ENCODE assay signal across 8 mouse cellular contexts in genomic region chr2:72149059-72149458, GRCm38 (mm10).
DNase-seq lines count a peak whose midpoint lies in the region; ATAC-seq lines count a peak whose summit lies in the region.
"Had no signal": no experiment of that assay in that cellular context is flagged by ENCODE, and none has a peak within 500 bp of the region (broad histone marks: within the 10 kb centered on the region; RNA-seq: fewer than 3 reads in every experiment).

No protein-coding gene starts in this region.

- no peak overlapping the region for H3K27ac ChIP-seq in midbrain, embryonic 10.5 days (replicated peaks)
- no peak overlapping the region for H3K27ac ChIP-seq in midbrain, embryonic 13.5 days
- no peak overlapping the region for H3K27ac ChIP-seq in limb, embryonic 11.5 days (replicated peaks; ENCODE audit: low read depth, low read length)
- H3K27ac ChIP-seq: midbrain, embryonic 12.5 days had no signal

- peaks cover 15% of the 10 kb centered on the region; the same call in 1 of the 2 replicates for H3K4me1 ChIP-seq in midbrain, embryonic 10.5 days
- peaks cover 5% of the 10 kb centered on the region; the same call in 1 of the 2 replicates for H3K4me1 ChIP-seq in midbrain, embryonic 13.5 days (replicated peaks)
- no peaks in the 10 kb centered on the region for H3K4me1 ChIP-seq in limb, embryonic 11.5 days (ENCODE audit: control insufficient read depth, insufficient read depth, low read length)

- H3K9ac ChIP-seq in midbrain, embryonic 13.5 days (replicated peaks) = no peak overlapping the region
- H3K9ac ChIP-seq in limb, embryonic 11.5 days (ENCODE audit: low read length) = no peak overlapping the region
- H3K9ac ChIP-seq: midbrain, embryonic 12.5 days had no signal

- no peak overlapping the region for H3K4me3 ChIP-seq in midbrain, embryonic 10.5 days
- no peak overlapping the region for H3K4me3 ChIP-seq in midbrain, embryonic 13.5 days (replicated peaks)
- no peak overlapping the region for H3K4me3 ChIP-seq in limb, embryonic 11.5 days (ENCODE audit: low read depth, low read length)
- H3K4me3 ChIP-seq: midbrain, embryonic 12.5 days had no signal

- no peak for ATAC-seq in midbrain, embryonic 13.5 days
- no peak for ATAC-seq in limb, embryonic 11.5 days (ENCODE audit: insufficient number of reproducible peaks, low FRiP score, low TSS enrichment, low read depth)

- no peaks in the 10 kb centered on the region for H3K36me3 ChIP-seq in midbrain, embryonic 10.5 days
- H3K36me3 ChIP-seq in midbrain, embryonic 13.5 days = no peaks in the 10 kb centered on the region
- H3K36me3 ChIP-seq in limb, embryonic 11.5 days (ENCODE audit: control insufficient read depth, insufficient read depth, low read length) = no peaks in the 10 kb centered on the region
- H3K36me3 ChIP-seq: midbrain, embryonic 12.5 days had no signal

- DNase-seq in midbrain, embryonic 10.5 days (ENCODE audit: low spot score) = peak; percentile 48
- DNase-seq in T-cell, adult 2 months (ENCODE audit: low spot score) = peak; percentile 70
- peak; percentile 65 for DNase-seq in cerebellum, adult 8-10 months
- peak; percentile 72 to 80 for DNase-seq in heart, postnatal 36 days
- peak; percentile 83 for DNase-seq in limb, embryonic 11.5 days (ENCODE audit: low spot score)
- peak; percentile 92 for DNase-seq in right cerebral cortex, postnatal 4 days

- H3K9me3 ChIP-seq in midbrain, embryonic 10.5 days (replicated peaks) = no peaks in the 10 kb centered on the region
- H3K9me3 ChIP-seq in midbrain, embryonic 13.5 days = no peaks in the 10 kb centered on the region
- H3K9me3 ChIP-seq in limb, embryonic 11.5 days (ENCODE audit: control insufficient read depth, low read length) = no peaks in the 10 kb centered on the region
- H3K9me3 ChIP-seq: midbrain, embryonic 12.5 days had no signal

- no peaks in the 10 kb centered on the region for H3K27me3 ChIP-seq in midbrain, embryonic 10.5 days (ENCODE audit: low read depth, poor library complexity, severe bottlenecking)
- H3K27me3 ChIP-seq in midbrain, embryonic 13.5 days = no peaks in the 10 kb centered on the region
- no peaks in the 10 kb centered on the region for H3K27me3 ChIP-seq in limb, embryonic 11.5 days (ENCODE audit: control insufficient read depth, insufficient read depth, low read length)

- intact Hi-C loops in heart, postnatal 36 days (cut with DNase I) = loop anchor here (1.0 to 2.0 kb wide), 4 partner anchors 22 to 111 kb away; no protein-coding TSS in a partner anchor

- H3K4me2 ChIP-seq in midbrain, embryonic 13.5 days (replicated peaks) = no peak overlapping the region
- no peak overlapping the region for H3K4me2 ChIP-seq in limb, embryonic 11.5 days (ENCODE audit: low read depth, severe bottlenecking)
- H3K4me2 ChIP-seq: midbrain, embryonic 12.5 days had no signal

- WGBS in midbrain, embryonic 10.5 days = 31% methylated on average over 4 of the region's 4 CpGs
- 30% methylated on average over 4 of the region's 4 CpGs for WGBS in midbrain, embryonic 13.5 days
- WGBS in limb, embryonic 11.5 days = 30% methylated on average over 4 of the region's 4 CpGs
